Mouse (Mus musculus) cerebellum, postnatal 25 days (tissue): ENCODE results near the gene Pam.

Source experiments
- DNase-seq, 2 experiments: peaks; one replicate each; pipeline ENCODE4 v3.0.0; 2021; ENCODE audit warnings: mixed read lengths in 2 of 2

Gene Pam

DNA sequence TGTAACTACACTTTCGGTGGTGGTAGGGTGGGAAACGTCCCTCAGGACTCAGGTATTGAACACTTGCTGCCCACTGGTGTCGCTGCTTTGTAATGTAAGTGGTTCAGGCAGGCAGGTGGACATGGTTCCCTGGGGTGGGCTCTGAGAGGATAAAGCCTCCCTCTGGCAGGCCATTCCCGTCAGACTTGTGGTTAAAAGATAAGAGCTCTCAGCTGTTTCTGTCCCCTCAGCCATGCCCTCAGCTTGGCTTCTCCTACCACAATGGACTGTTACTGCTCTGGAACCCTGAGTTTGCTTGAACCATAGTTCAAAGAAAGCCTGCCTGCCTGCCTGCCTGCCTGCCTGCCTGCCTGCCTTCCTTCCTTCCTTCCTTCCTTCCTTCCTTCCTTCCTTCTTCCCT is 341.1 kb downstream of the Pam start:
- DNase-seq, result no peak

DNA sequence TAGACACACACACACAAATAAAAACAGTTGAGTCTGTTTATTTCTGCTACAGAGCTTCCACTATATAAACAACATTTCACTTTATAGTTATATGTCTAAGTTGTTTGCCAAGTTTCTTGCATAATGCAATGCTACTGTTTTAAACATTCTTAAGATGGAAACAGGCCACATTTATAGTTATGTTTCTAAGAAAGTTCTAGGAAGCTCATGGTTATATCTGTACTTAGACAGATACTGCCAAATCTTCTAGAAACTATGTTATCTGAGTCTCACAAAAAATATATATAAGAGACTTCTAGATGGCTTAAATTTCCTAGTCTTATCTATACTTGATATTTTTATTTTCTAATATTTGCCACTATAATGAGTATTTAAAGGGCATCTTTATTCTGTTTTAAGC is 342.2 kb downstream of the Pam start:
- DNase-seq, result no peak

DNA sequence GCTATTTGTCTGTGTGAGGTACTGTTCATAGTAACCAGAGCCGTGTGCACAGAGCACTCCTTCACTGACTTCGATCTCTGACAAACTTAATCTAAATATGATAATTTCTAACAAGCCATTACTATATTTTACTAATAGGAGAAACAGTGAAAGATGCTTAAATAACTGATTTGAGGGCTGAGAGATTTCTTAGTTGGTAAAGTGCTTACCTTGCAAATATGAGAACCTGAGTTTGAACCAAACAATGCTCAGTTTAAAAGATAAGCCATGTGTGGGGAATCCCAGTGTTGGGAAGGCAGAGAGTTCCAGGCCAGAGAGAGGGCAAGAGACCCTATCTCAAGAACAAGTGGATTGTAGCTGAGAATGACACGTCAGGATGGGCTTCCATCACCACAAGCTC is 347.3 kb downstream of the Pam start:
- no peak for DNase-seq

DNA sequence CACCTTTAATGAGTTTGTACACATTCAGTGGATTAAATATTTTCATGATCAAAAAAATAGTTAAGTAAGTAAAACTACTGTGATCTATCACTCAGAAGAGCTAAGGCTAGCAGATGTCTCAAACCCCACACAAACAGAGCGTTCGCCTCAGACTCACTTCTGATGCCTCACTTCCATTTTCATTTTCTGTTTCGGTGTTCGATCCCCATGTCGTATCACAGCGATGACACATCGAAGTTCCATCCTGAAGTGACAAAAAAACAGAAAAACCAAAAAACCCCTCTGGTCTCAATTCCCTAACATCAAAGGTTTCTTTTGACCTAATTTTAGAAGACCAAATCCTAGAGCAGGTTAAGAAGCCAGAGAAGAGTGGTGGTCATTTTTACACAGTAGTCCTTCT is 349.2 kb downstream of the Pam start:
- no peak for DNase-seq

DNA sequence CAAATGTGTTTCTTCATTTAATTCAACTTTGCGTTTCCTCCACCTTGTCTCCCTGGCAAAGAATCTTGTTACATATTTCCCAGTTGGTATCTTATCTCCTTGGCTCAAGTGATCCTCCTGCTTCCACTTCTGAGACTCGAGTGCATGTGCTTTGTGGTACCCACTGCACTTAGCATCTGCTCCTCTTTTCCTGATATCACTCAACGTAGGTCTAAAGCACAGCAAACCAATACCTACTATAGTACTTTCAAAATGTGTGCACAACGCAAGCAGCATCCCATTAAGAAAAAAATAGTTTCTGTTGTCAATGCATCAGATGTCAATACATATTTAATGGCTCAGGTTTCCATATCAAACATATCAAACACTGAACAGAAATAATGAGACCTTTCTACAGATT is 349.7 kb downstream of the Pam start:
- DNase-seq, result no peak
